Mouse (Mus musculus) liver, adult 2 months (tissue): Measurements from ENCODE around the gene Klf7. TPM values are rescaled to one million over a fixed set of nuclear protein-coding genes. Genes with fewer than 3 reads are reported as not detected.

Experiments used
- DNase-seq: peaks from one replicate; pipeline ENCODE4 v3.0.0-alpha.2; 2011; ENCODE audit warnings: low read depth, low spot score; ENCODE audit errors: extremely low read depth
- H3K27ac ChIP-seq: fragments of 200-500 bp; replicated peaks from 2 replicates; pipeline ENCODE4 v1.5.1; 2012; ENCODE audit warnings: low read depth, mild to moderate bottlenecking, control low read depth, inconsistent platforms, low read length; ENCODE audit not compliant: insufficient read depth
- H3K27me3 ChIP-seq: fragments of 200-500 bp; 2 replicates; pipeline ENCODE4 v1.6.1; 2012; ENCODE audit warnings: mild to moderate bottlenecking, moderate library complexity, low read length, inconsistent platforms; ENCODE audit not compliant: control insufficient read depth, insufficient read depth
- H3K36me3 ChIP-seq: fragments of 200-500 bp; 2 replicates; pipeline ENCODE4 v1.6.1; 2012; ENCODE audit warnings: low read length, inconsistent platforms; ENCODE audit not compliant: control insufficient read depth, insufficient read depth
- H3K4me1 ChIP-seq: fragments of 200-500 bp; 2 replicates; pipeline ENCODE4 v1.6.1; 2011; ENCODE audit warnings: low read length; ENCODE audit not compliant: control insufficient read depth, insufficient read depth
- H3K4me3 ChIP-seq: fragments of 200-500 bp; 2 replicates; pipeline ENCODE4 v1.5.1; 2011; ENCODE audit warnings: low read depth, mild to moderate bottlenecking, control low read depth, low read length, moderate library complexity; ENCODE audit not compliant: insufficient read depth
- H3K79me2 ChIP-seq: fragments of 200-500 bp; 2 replicates; pipeline ENCODE4 v1.6.1; 2012; ENCODE audit warnings: inconsistent platforms, mild to moderate bottlenecking, low read length, moderate library complexity; ENCODE audit not compliant: control insufficient read depth, insufficient read depth
- H3K9ac ChIP-seq: fragments of 200-500 bp; 2 replicates; pipeline ENCODE4 v1.6.1; 2012; ENCODE audit warnings: low read depth, mild to moderate bottlenecking, control low read depth, inconsistent platforms, low read length
- CTCF ChIP-seq: fragments of 200-500 bp; IDR thresholded peaks from 2 replicates; pipeline ENCODE4 v1.5.1; 2011; ENCODE audit warnings: low read depth, low read length, control low read depth
- POLR2A ChIP-seq: fragments of 200-500 bp; IDR thresholded peaks from 2 replicates; pipeline ENCODE4 v1.6.1; 2011; ENCODE audit warnings: low read length, control low read depth; ENCODE audit not compliant: insufficient read depth; ENCODE audit errors: extremely low read depth
- WGBS: fragments of 180-500 bp; shearing (Covaris S2); methylation state at CpG from one replicate; pipeline ENCODE4 v1.1.7; 2018; 5-methylcytosine and 5-hydroxymethylcytosine counted together
- polyA plus RNA-seq: library from polyadenylated mRNA; depleted of rRNA; stranded (reverse); fragments of >200 nt; gene quantifications from 2 replicates; pipeline ENCODE4 v1.2.3, GENCODE M21; 2012
- total RNA-seq: library from RNA; depleted of rRNA; stranded (reverse); fragments of >200 nt; gene quantifications from 2 replicates; pipeline ENCODE4 v1.2.3, GENCODE M21; 2014

Klf7 gene
- total and polyA plus RNA-seq, 2 experiments: 2.2 to 4.0 TPM

- H3K36me3 ChIP-seq: no peaks in the 10 kb centered on the region
- no peak overlapping the region for H3K27ac ChIP-seq
- H3K4me3 ChIP-seq: no peak overlapping the region
- 61% methylated on average over 3 of the region's 3 CpGs for WGBS
- no peak for DNase-seq
- TF ChIP-seq CTCF: no peak
- no peak for TF ChIP-seq POLR2A
- no peaks in the 10 kb centered on the region for H3K79me2 ChIP-seq
- no peaks in the 10 kb centered on the region for H3K27me3 ChIP-seq
- H3K4me1 ChIP-seq: peaks cover 3% of the 10 kb centered on the region; the same call in 1 of the 2 replicates
- no peak overlapping the region for H3K9ac ChIP-seq
These were observed 100.1 kb downstream of the Klf7 start for GRCm38 (mm10) chr1:64021986-64022385.

DNA sequence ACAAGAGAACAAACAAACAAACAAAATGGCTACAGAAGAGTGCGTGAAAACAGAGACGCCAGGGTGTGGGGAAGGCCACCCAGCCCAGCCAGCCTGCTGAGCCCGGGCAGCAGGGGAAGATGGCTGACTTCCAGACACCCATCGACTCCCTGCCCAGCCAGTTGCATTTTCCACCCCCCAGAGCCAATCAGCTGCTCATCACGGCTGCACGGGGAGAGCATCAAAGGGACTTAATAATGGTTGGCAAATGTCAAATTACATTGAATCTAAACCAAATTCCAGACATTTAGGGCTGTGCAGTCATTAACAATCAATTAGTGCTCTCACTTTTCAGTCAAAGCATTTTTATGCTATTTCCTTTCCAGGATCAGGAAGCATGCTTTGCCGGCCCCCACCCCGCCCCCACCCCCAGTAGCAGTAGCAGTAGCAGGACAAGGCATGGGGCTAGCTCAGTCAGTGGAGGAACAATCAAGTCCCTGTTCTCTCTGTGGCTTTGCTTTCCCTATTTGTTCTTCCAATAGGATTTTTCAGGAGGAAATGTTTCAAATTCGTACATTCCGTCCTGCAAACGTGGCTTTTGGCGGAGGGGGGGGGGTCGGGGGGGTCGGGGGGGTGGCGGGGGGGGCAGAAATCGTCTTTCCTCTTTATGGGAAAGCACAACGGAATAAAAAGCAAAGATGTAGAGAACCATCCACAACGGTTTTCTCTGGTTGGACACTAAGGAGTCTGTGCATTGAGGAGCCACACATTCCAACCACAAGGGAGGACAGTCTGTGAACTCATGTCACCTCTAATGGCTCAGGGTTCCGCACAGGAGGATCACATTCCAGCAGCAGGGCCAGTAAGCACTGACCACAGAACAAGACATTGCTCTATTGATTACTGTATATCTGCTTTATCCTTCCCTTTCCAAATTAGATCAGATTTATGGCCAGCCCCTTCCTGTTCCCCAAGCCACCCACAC is 101.1 kb downstream of the Klf7 start:
- no peaks in the 10 kb centered on the region for H3K27me3 ChIP-seq
- no peaks in the 10 kb centered on the region for H3K36me3 ChIP-seq
- H3K27ac ChIP-seq: no peak overlapping the region
- no peak for DNase-seq
- no peak for TF ChIP-seq POLR2A
- no peak for TF ChIP-seq CTCF
- 0 out of 2 replicates have a peak overlapping the region, but pooled peaks have one; percentile 3 for H3K4me3 ChIP-seq
- H3K4me1 ChIP-seq: peaks cover 3% of the 10 kb centered on the region; the same call in 1 of the 2 replicates
- 48% methylated on average over 19 of the region's 19 CpGs for WGBS
- H3K9ac ChIP-seq: no peak overlapping the region
- H3K79me2 ChIP-seq: no peaks in the 10 kb centered on the region

GRCm38 (mm10) chr1:64019127-64019635 is 102.9 kb downstream of the Klf7 start:
- Histone ChIP-seq H3K27me3 (no peaks in the 10 kb centered on the region), H3K4me3 (no peak overlapping the region), H3K4me1 (peaks cover 3% of the 10 kb centered on the region; the same call in 1 of the 2 replicates), H3K9ac (no peak overlapping the region), H3K27ac (peak overlapping the region; percentile 69), H3K79me2 (no peaks in the 10 kb centered on the region), H3K36me3 (no peaks in the 10 kb centered on the region)
- 72% methylated on average over 6 of the region's 6 CpGs for WGBS
- DNase-seq: no peak
- TF ChIP-seq CTCF (no peak), POLR2A (no peak)

GRCm38 (mm10) chr1:64018466-64019077 is 103.5 kb downstream of the Klf7 start:
- Histone ChIP-seq H3K27ac (peak overlapping the region; percentile 69), H3K9ac (no peak overlapping the region), H3K4me3 (no peak overlapping the region), H3K27me3 (no peaks in the 10 kb centered on the region), H3K79me2 (no peaks in the 10 kb centered on the region), H3K36me3 (no peaks in the 10 kb centered on the region), H3K4me1 (peaks cover 3% of the 10 kb centered on the region; the same call in 1 of the 2 replicates)
- no peak for TF ChIP-seq CTCF
- WGBS: 35% methylated on average over 16 of the region's 16 CpGs
- peak; percentile 17 for DNase-seq

DNA sequence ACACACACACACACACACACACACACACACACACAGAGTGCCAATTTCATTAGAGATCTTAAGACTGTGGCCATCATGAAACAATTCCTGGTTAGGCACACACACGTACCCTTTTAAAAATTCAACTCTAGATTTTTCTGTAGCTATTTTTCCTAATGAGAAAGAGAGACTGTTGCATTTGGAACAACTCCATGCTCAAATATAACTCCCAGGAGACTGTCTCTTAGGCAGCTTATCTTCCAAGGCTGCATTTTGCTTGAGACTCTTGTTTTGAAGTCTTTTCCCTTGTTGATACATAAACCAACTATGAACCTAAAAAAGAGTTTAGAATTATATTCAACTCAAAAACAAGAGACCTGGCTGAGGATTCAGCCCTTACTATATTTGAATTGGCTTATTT is 108.0 kb downstream of the Klf7 start:
- TF ChIP-seq POLR2A (no peak), CTCF (no peak)
- Histone ChIP-seq H3K27me3 (no peaks in the 10 kb centered on the region), H3K4me1 (no peaks in the 10 kb centered on the region), H3K4me3 (no peak overlapping the region), H3K36me3 (no peaks in the 10 kb centered on the region), H3K9ac (no peak overlapping the region), H3K27ac (no peak overlapping the region), H3K79me2 (no peaks in the 10 kb centered on the region)
- 86% methylated on average over 1 of the region's 1 CpGs for WGBS
- DNase-seq: no peak
